Mouse (Mus musculus) embryonic facial prominence, embryonic 11.5 days (tissue): ENCODE measurements around the gene Adig. TPM values are rescaled to one million over a fixed set of nuclear protein-coding genes. Genes with fewer than 3 reads are reported as not detected.

Experiments used
- polyA plus RNA-seq: library from polyadenylated mRNA; unstranded; fragments of >200 nt; fragmentation: Nextera tagmentation; extraction: Ambion mirVana; gene quantifications from 2 replicates; pipeline ENCODE4 v1.2.1, GENCODE M21; 2014

Adig gene
- polyA plus RNA-seq, 1 experiment from 2014 or later, result not detected

Other genes starting within 250 kb of the Adig start
- gene Bpi, start 244.5 kb upstream of the Adig start, polyA plus RNA-seq, result not detected in 2 replicates
- gene Lbp, start 196.1 kb upstream of the Adig start, polyA plus RNA-seq, result 3.8 and 4.6 TPM in 2 replicates
- 6.9 and 8.0 TPM in 2 replicates for gene Snhg11, start 127.0 kb upstream of the Adig start, polyA plus RNA-seq
- gene Ralgapb, start 92.8 kb upstream of the Adig start, polyA plus RNA-seq, result 20.4 and 20.6 TPM in 2 replicates
- gene Arhgap40, start 10.2 kb downstream of the Adig start, polyA plus RNA-seq, result 0.24 and 0.55 TPM in 2 replicates
- 0.27 and 0.71 TPM in 2 replicates for gene Slc32a1, start 108.2 kb downstream of the Adig start, polyA plus RNA-seq
- 15.8 and 16.5 TPM in 2 replicates for gene Actr5, start 122.3 kb downstream of the Adig start, polyA plus RNA-seq
- 2.2 and 2.3 TPM in 2 replicates for gene Ppp1r16b, start 162.8 kb downstream of the Adig start, polyA plus RNA-seq